Mouse (Mus musculus) MEL (cell line): Measurements from ENCODE around the gene Dusp12. TPM values are rescaled to one million over a fixed set of nuclear protein-coding genes. Genes with fewer than 3 reads are reported as not detected.
A peak's percentile ranks its signal among the peaks of the same experiment; 100 is the strongest.

ENCODE experiments used
- DNase-seq: peaks from one replicate; pipeline ENCODE4 v3.0.0; 2011; ENCODE audit warnings: low read depth, low spot score
- H3K27ac ChIP-seq: 2 replicates; pipeline ENCODE4 v1.5.1; 2012; ENCODE audit warnings: low read depth, mild to moderate bottlenecking, control low read depth, low read length, moderate library complexity; ENCODE audit not compliant: control insufficient read depth
- H3K27me3 ChIP-seq, 2 experiments: fragments of 150-350 bp in 1 of 2; sonication (generic) in 1 of 2; 2 replicates each; pipeline ENCODE4 v1.6.1; 2012; ENCODE audit warnings: low read length in 2 of 2, mild to moderate bottlenecking in 2 of 2, improper control_type of control experiment in 1 of 2, moderate library complexity in 1 of 2; ENCODE audit not compliant: insufficient read depth in 2 of 2, control insufficient read depth in 1 of 2
- H3K36me3 ChIP-seq, 2 experiments: 2 replicates each; pipeline ENCODE4 v1.6.1; 2012 to 2014; ENCODE audit warnings: low read length in 2 of 2, improper control_type of control experiment in 1 of 2, inconsistent platforms in 1 of 2, mild to moderate bottlenecking in 1 of 2; ENCODE audit not compliant: insufficient read depth in 2 of 2, control insufficient read depth in 1 of 2
- H3K4me1 ChIP-seq, 2 experiments: fragments of 150-350 bp in 1 of 2; sonication (generic) in 1 of 2; 2 replicates each; pipeline ENCODE4 v1.6.1; 2012; ENCODE audit warnings: low read length in 2 of 2, improper control_type of control experiment in 1 of 2, mild to moderate bottlenecking in 1 of 2; ENCODE audit not compliant: insufficient read depth in 2 of 2, control insufficient read depth in 1 of 2
- H3K4me3 ChIP-seq, 2 experiments: fragments of 150-350 bp in 1 of 2; sonication (generic) in 1 of 2; 2 replicates each; pipeline ENCODE4 v1.5.1; 2012; ENCODE audit warnings: low read depth in 2 of 2, low read length in 2 of 2, mild to moderate bottlenecking in 2 of 2, moderate library complexity in 2 of 2, control low read depth in 1 of 2, improper control_type of control experiment in 1 of 2; ENCODE audit not compliant: control insufficient read depth in 1 of 2, insufficient read depth in 1 of 2
- H3K79me2 ChIP-seq: 2 replicates; pipeline ENCODE4 v1.6.1; 2012; ENCODE audit warnings: mild to moderate bottlenecking, low read length, moderate library complexity; ENCODE audit not compliant: control insufficient read depth, poor library complexity, insufficient read depth
- H3K9ac ChIP-seq: 2 replicates; pipeline ENCODE4 v1.6.1; 2012; ENCODE audit warnings: low read depth, mild to moderate bottlenecking, control low read depth, low read length, moderate library complexity; ENCODE audit not compliant: control insufficient read depth, poor library complexity, severe bottlenecking
- H3K9me3 ChIP-seq: fragments of 150-350 bp; sonication (generic); replicated peaks from 2 replicates; pipeline ENCODE4 v1.6.1; 2012; ENCODE audit warnings: mild to moderate bottlenecking, low read length, improper control_type of control experiment, moderate library complexity; ENCODE audit not compliant: insufficient read depth
- E2F4 ChIP-seq: IDR thresholded peaks from 2 replicates; pipeline ENCODE4 v1.6.1; 2011; ENCODE audit warnings: low read depth, low read length, improper control_type of control experiment, borderline replicate concordance
- EP300 ChIP-seq, 2 experiments: IDR thresholded peaks; 2 replicates each; pipeline ENCODE4 v1.6.1; 2011; ENCODE audit warnings: improper control_type of control experiment in 2 of 2, low read length in 2 of 2, low read depth in 1 of 2, mild to moderate bottlenecking in 1 of 2
- HCFC1 ChIP-seq: IDR thresholded peaks from 2 replicates; pipeline ENCODE4 v1.6.1; 2012; ENCODE audit warnings: low read depth, mild to moderate bottlenecking, inconsistent platforms, low read length, improper control_type of control experiment, moderate library complexity
- JUND ChIP-seq: IDR thresholded peaks from 2 replicates; pipeline ENCODE4 v1.6.1; 2011; ENCODE audit warnings: low read depth, mild to moderate bottlenecking, improper control_type of control experiment, low read length
- MAFK ChIP-seq: IDR thresholded peaks from 2 replicates; pipeline ENCODE4 v1.6.1; 2011; ENCODE audit warnings: low read depth, mild to moderate bottlenecking, low read length, improper control_type of control experiment, borderline replicate concordance
- MEF2A ChIP-seq: IDR thresholded peaks from 2 replicates; pipeline ENCODE4 v1.6.1; 2014; ENCODE audit warnings: low read depth, mild to moderate bottlenecking, inconsistent platforms, low read length, improper control_type of control experiment; ENCODE audit not compliant: poor library complexity, insufficient replicate concordance, severe bottlenecking; ENCODE audit errors: extremely low read depth
- MXI1 ChIP-seq: IDR thresholded peaks from 2 replicates; pipeline ENCODE4 v1.6.1; 2011; ENCODE audit warnings: mild to moderate bottlenecking, low read depth, low read length, improper control_type of control experiment
- MYC ChIP-seq: IDR thresholded peaks from 2 replicates; pipeline ENCODE4 v1.6.1; 2011; ENCODE audit warnings: low read depth, mild to moderate bottlenecking, low read length, improper control_type of control experiment, moderate library complexity
- NRF1 ChIP-seq: IDR thresholded peaks from 2 replicates; pipeline ENCODE4 v1.6.1; 2014; ENCODE audit warnings: low read depth, mild to moderate bottlenecking, inconsistent platforms, low read length, improper control_type of control experiment, moderate library complexity; ENCODE audit not compliant: poor library complexity, insufficient read depth, severe bottlenecking
- POLR2A ChIP-seq, 2 experiments: IDR thresholded peaks; 2 replicates each; pipeline ENCODE4 v1.6.1; 2011 to 2012; ENCODE audit warnings: low read length in 2 of 2, mild to moderate bottlenecking in 2 of 2, control low read depth in 1 of 2, improper control_type of control experiment in 1 of 2, low read depth in 1 of 2, moderate library complexity in 1 of 2; ENCODE audit not compliant: control insufficient read depth in 1 of 2, insufficient read depth in 1 of 2, poor library complexity in 1 of 2
- POLR2AphosphoS5 ChIP-seq: IDR thresholded peaks from 2 replicates; pipeline ENCODE4 v1.6.1; 2012; ENCODE audit warnings: low read depth, borderline replicate concordance, mild to moderate bottlenecking, inconsistent platforms, low read length, moderate library complexity, mixed read lengths
- RAD21 ChIP-seq: IDR thresholded peaks from 2 replicates; pipeline ENCODE4 v1.6.1; 2011; ENCODE audit warnings: mild to moderate bottlenecking, low read depth, low read length, improper control_type of control experiment
- RCOR1 ChIP-seq: IDR thresholded peaks from 2 replicates; pipeline ENCODE4 v1.6.1; 2012; ENCODE audit warnings: low read depth, mild to moderate bottlenecking, inconsistent platforms, low read length, improper control_type of control experiment
- SMC3 ChIP-seq: IDR thresholded peaks from 2 replicates; pipeline ENCODE4 v1.6.1; 2011; ENCODE audit warnings: low read depth, low read length, improper control_type of control experiment
- TAL1 ChIP-seq: IDR thresholded peaks from 2 replicates; pipeline ENCODE4 v1.6.1; 2012; ENCODE audit warnings: mild to moderate bottlenecking, inconsistent platforms, low read length, moderate library complexity, mixed read lengths
- USF2 ChIP-seq, 2 experiments: IDR thresholded peaks; 2 replicates each; pipeline ENCODE4 v1.6.1; 2011 to 2012; ENCODE audit warnings: improper control_type of control experiment in 2 of 2, low read length in 2 of 2, borderline replicate concordance in 1 of 2, inconsistent platforms in 1 of 2, low read depth in 1 of 2, mild to moderate bottlenecking in 1 of 2; ENCODE audit not compliant: insufficient read depth in 1 of 2
- ZC3H11A ChIP-seq: IDR thresholded peaks from 2 replicates; pipeline ENCODE4 v1.6.1; 2012; ENCODE audit warnings: low read depth, mild to moderate bottlenecking, inconsistent platforms, low read length, improper control_type of control experiment
- ZKSCAN1 ChIP-seq: IDR thresholded peaks from 2 replicates; pipeline ENCODE4 v1.6.1; 2012; ENCODE audit warnings: low read depth, mild to moderate bottlenecking, inconsistent platforms, low read length, improper control_type of control experiment, moderate library complexity
- ZMIZ1 ChIP-seq: IDR thresholded peaks from 2 replicates; pipeline ENCODE4 v1.6.1; 2012; ENCODE audit warnings: low read depth, mild to moderate bottlenecking, inconsistent platforms, low read length, improper control_type of control experiment, moderate library complexity
- ZNF384 ChIP-seq: IDR thresholded peaks from 2 replicates; pipeline ENCODE4 v1.6.1; 2012; ENCODE audit warnings: low read depth, mild to moderate bottlenecking, inconsistent platforms, low read length, improper control_type of control experiment
- polyA plus RNA-seq, 2 experiments: library from polyadenylated mRNA; stranded (reverse) in 1 of 2; unstranded in 1 of 2; fragments of >175 nt in 1 of 2; fragments of >200 nt in 1 of 2; gene quantifications; 2 replicates each; pipeline versions ENCODE4 v1.2.1 to v1.2.4; 2012; ENCODE audit warnings: low replicate concordance in 2 of 2, low read depth in 1 of 2; ENCODE audit not compliant: insufficient read length in 2 of 2, insufficient read depth in 1 of 2, missing spikeins in 1 of 2
- total RNA-seq: library from RNA; depleted of rRNA; stranded (reverse); fragments of 300-350 nt; gene quantifications from 2 replicates; pipeline ENCODE4 v1.2.3, GENCODE M21; 2012

Dusp12 gene
- total and polyA plus RNA-seq, 3 experiments, result 33.8 to 50.0 TPM; not detected in 1

GRCm38 (mm10) chr1:170865406-170865805 is 19.9 kb downstream of the Dusp12 start:
- H3K27ac ChIP-seq, result no peak overlapping the region
- TF ChIP-seq E2F4, result no peak
- peaks cover 0 to 48% of the 10 kb centered on the region in 2 experiments; a peak in 2 of 4 replicates for H3K36me3 ChIP-seq

GRCm38 (mm10) chr1:170864754-170865153 is 20.6 kb downstream of the Dusp12 start:
- no peak overlapping the region for H3K4me3 ChIP-seq
- no peak for TF ChIP-seq MXI1
- TF ChIP-seq ZMIZ1, result no peak
- no peak for TF ChIP-seq EP300 (IDR thresholded peaks at IDR 0.05; ENCODE audit: low read depth in 1 of 2, low read length in 2 of 2)
- TF ChIP-seq MYC, result no peak
- no peak for TF ChIP-seq SMC3
- no peak for TF ChIP-seq HCFC1
- TF ChIP-seq POLR2AphosphoS5, result no peak
- TF ChIP-seq RCOR1, result no peak
- TF ChIP-seq RAD21, result no peak
- TF ChIP-seq POLR2A (IDR thresholded peaks at IDR 0.05; ENCODE audit: control insufficient read depth in 1 of 2, insufficient read depth in 1 of 2, low read depth in 1 of 2, low read length in 2 of 2, poor library complexity in 1 of 2), result no peak
- no peak for TF ChIP-seq TAL1
- no peak for TF ChIP-seq ZKSCAN1
- TF ChIP-seq JUND, result no peak
- TF ChIP-seq MAFK, result no peak
- TF ChIP-seq ZNF384, result no peak
- TF ChIP-seq USF2 (IDR thresholded peaks at IDR 0.05; ENCODE audit: borderline replicate concordance in 1 of 2, insufficient read depth in 1 of 2, low read depth in 1 of 2, low read length in 2 of 2), result no peak
- TF ChIP-seq MEF2A, result no peak
- no peak for TF ChIP-seq NRF1
- TF ChIP-seq ZC3H11A, result no peak
- TF ChIP-seq, all 39 proteins: peak for 0
- peaks cover 9 to 27% of the 10 kb centered on the region in 2 experiments for H3K4me1 ChIP-seq

More at GRCm38 (mm10) chr1:170865406-170865805, 19.9 kb downstream of the Dusp12 start:
- Histone ChIP-seq H3K9me3 (no peaks in the 10 kb centered on the region), H3K79me2 (peaks cover 44% of the 10 kb centered on the region), H3K9ac (no peak overlapping the region), H3K4me3 (no peak overlapping the region), H3K27me3 (no peaks in the 10 kb centered on the region), H3K4me1 (peaks cover 9 to 26% of the 10 kb centered on the region in 2 experiments)
- DNase-seq, result no peak

More at GRCm38 (mm10) chr1:170864754-170865153, 20.6 kb downstream of the Dusp12 start:
- Histone ChIP-seq H3K27me3 (no peaks in the 10 kb centered on the region), H3K79me2 (peaks cover 47% of the 10 kb centered on the region), H3K36me3 (peaks cover 0 to 49% of the 10 kb centered on the region in 2 experiments; a peak in 2 of 4 replicates), H3K9ac (no peak overlapping the region), H3K9me3 (no peaks in the 10 kb centered on the region), H3K27ac (no peak overlapping the region)
- DNase-seq, result peak; percentile 22
